In the genomic region with DNA sequence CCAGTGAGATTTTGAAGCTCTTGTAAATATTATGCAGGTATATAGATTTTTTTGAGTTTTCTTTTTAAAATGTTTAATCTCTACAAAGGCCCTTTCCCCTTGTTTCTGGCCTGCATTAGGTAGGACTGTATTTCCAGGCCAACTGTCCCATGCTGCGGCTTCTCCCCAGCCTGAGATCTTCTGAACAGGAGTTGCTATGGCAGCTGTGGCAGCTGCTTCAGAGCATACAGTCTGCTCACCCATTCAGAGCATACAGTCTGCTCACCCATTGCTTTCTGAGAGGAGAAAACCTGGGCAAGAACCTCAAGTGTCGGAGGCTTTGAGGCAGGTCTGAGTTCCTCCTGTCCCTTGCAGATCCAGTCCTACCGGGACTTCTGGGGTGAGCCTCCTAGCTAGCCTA, we compare ENCODE assay signal across 26 mouse cellular contexts. TPM values are rescaled to one million over a fixed set of nuclear protein-coding genes. Genes with fewer than 3 reads are reported as not detected.
A peak's percentile ranks its signal among the peaks of the same experiment; 100 is the strongest.
DNase-seq lines count a peak whose midpoint lies in the region; ATAC-seq and TF ChIP-seq lines count a peak whose summit lies in the region.
"Had no signal": no experiment of that assay in that cellular context is flagged by ENCODE, and none has a peak within 500 bp of the region (broad histone marks: within the 10 kb centered on the region; RNA-seq: fewer than 3 reads in every experiment).

No protein-coding gene starts in this region.

- H3K9me3 ChIP-seq in forebrain, embryonic 14.5 days (replicated peaks; ENCODE audit: control insufficient read depth, low read length): no peaks in the 10 kb centered on the region
- H3K9me3 ChIP-seq in forebrain, embryonic 11.5 days (ENCODE audit: control insufficient read depth, low read length): no peaks in the 10 kb centered on the region
- no peaks in the 10 kb centered on the region for H3K9me3 ChIP-seq in limb, embryonic 12.5 days
- no peaks in the 10 kb centered on the region for H3K9me3 ChIP-seq in limb, embryonic 10.5 days (replicated peaks)
- H3K9me3 ChIP-seq in hindbrain, embryonic 16.5 days (ENCODE audit: control insufficient read depth, low read length): no peaks in the 10 kb centered on the region
- H3K9me3 ChIP-seq in intestine, embryonic 15.5 days: no peaks in the 10 kb centered on the region
- H3K9me3 ChIP-seq: embryonic facial prominence, embryonic 13.5 days; kidney, embryonic 15.5 days had no signal

- H3K4me3 ChIP-seq in forebrain, embryonic 14.5 days (ENCODE audit: low read depth, low read length): no peak overlapping the region
- no peak overlapping the region for H3K4me3 ChIP-seq in forebrain, embryonic 11.5 days (ENCODE audit: low read depth, low read length)
- no peak overlapping the region for H3K4me3 ChIP-seq in limb, embryonic 12.5 days (replicated peaks)
- no peak overlapping the region for H3K4me3 ChIP-seq in limb, embryonic 10.5 days
- H3K4me3 ChIP-seq in hindbrain, embryonic 16.5 days (ENCODE audit: low read length): no peak overlapping the region
- no peak overlapping the region for H3K4me3 ChIP-seq in intestine, embryonic 15.5 days (replicated peaks)
- H3K4me3 ChIP-seq: embryonic facial prominence, embryonic 13.5 days; erythroblast, embryonic 14.5 days; kidney, embryonic 15.5 days; left cerebral cortex, adult 2 months had no signal

- no peak overlapping the region for H3K27ac ChIP-seq in forebrain, embryonic 14.5 days (ENCODE audit: low read depth, low read length)
- H3K27ac ChIP-seq in forebrain, embryonic 11.5 days (ENCODE audit: low read depth, low read length): no peak overlapping the region
- 0 out of 2 replicates have a peak overlapping the region, but pooled peaks have one; percentile 50 for H3K27ac ChIP-seq in limb, embryonic 12.5 days
- no peak overlapping the region for H3K27ac ChIP-seq in limb, embryonic 10.5 days
- H3K27ac ChIP-seq in hindbrain, embryonic 16.5 days (ENCODE audit: low read depth, low read length): peak overlapping the region; percentile 32; the same call in 1 of the 2 replicates
- no peak overlapping the region for H3K27ac ChIP-seq in intestine, embryonic 15.5 days
- H3K27ac ChIP-seq: embryonic facial prominence, embryonic 13.5 days; kidney, embryonic 15.5 days; left cerebral cortex, adult 2 months; macrophage had no signal

- DNase-seq in forebrain, embryonic 14.5 days (ENCODE audit: low spot score): peak; percentile 53
- no peak for DNase-seq in forebrain, embryonic 11.5 days (ENCODE audit: low spot score)
- no peak for DNase-seq in limb, embryonic 10.5 days (ENCODE audit: low spot score)
- peak; percentile 66 for DNase-seq in brain, embryonic 14.5 days (ENCODE audit: low read depth)
- DNase-seq in right cerebral cortex, postnatal 36 days (ENCODE audit: low spot score in 2 of 2): no peak
- DNase-seq: adrenal gland, postnatal 14 days; cerebellum, adult 8-10 months; cerebellum, postnatal 36 days; embryo, embryonic 11 days; gastrocnemius, postnatal 14 days; heart, adult 11 months; heart, postnatal 10 days; kidney, adult 11 months; kidney, postnatal 4 days; layer of hippocampus, adult 9-11 months; right cerebral cortex, postnatal 4 days; thymus, postnatal 25 days had no signal

- H3K9ac ChIP-seq in forebrain, embryonic 14.5 days (ENCODE audit: low read length): no peak overlapping the region
- H3K9ac ChIP-seq in forebrain, embryonic 11.5 days (ENCODE audit: low read length): no peak overlapping the region
- H3K9ac ChIP-seq in limb, embryonic 12.5 days (replicated peaks): no peak overlapping the region
- no peak overlapping the region for H3K9ac ChIP-seq in hindbrain, embryonic 16.5 days (ENCODE audit: low read depth, low read length)
- no peak overlapping the region for H3K9ac ChIP-seq in intestine, embryonic 15.5 days
- H3K9ac ChIP-seq: embryonic facial prominence, embryonic 13.5 days; kidney, embryonic 15.5 days had no signal

- 0 out of 2 replicates have a peak, but pooled peaks have one; percentile 15 for ATAC-seq in forebrain, embryonic 14.5 days
- no peak for ATAC-seq in forebrain, embryonic 11.5 days (replicated peaks; ENCODE audit: low FRiP score)
- ATAC-seq in limb, embryonic 12.5 days (ENCODE audit: insufficient number of reproducible peaks, insufficient read depth, low FRiP score, low TSS enrichment, low read depth): no peak
- 0 out of 2 replicates have a peak, but pooled peaks have one; percentile 58 for ATAC-seq in hindbrain, embryonic 16.5 days
- ATAC-seq in intestine, embryonic 15.5 days: no peak

- no peaks in the 10 kb centered on the region for H3K36me3 ChIP-seq in forebrain, embryonic 14.5 days (ENCODE audit: control insufficient read depth, insufficient read depth, low read length)
- no peaks in the 10 kb centered on the region for H3K36me3 ChIP-seq in forebrain, embryonic 11.5 days (ENCODE audit: control insufficient read depth, insufficient read depth, low read length)
- H3K36me3 ChIP-seq in limb, embryonic 12.5 days: no peaks in the 10 kb centered on the region
- H3K36me3 ChIP-seq in limb, embryonic 10.5 days: no peaks in the 10 kb centered on the region
- H3K36me3 ChIP-seq in hindbrain, embryonic 16.5 days (ENCODE audit: control insufficient read depth, insufficient read depth, low read length): no peaks in the 10 kb centered on the region
- no peaks in the 10 kb centered on the region for H3K36me3 ChIP-seq in intestine, embryonic 15.5 days
- H3K36me3 ChIP-seq: embryonic facial prominence, embryonic 13.5 days; kidney, embryonic 15.5 days had no signal

- peaks cover 19% of the 10 kb centered on the region for H3K4me1 ChIP-seq in forebrain, embryonic 14.5 days (ENCODE audit: control insufficient read depth, insufficient read depth, low read length)
- peaks cover 8% of the 10 kb centered on the region; the same call in 1 of the 2 replicates for H3K4me1 ChIP-seq in forebrain, embryonic 11.5 days (replicated peaks; ENCODE audit: control insufficient read depth, insufficient read depth, low read length)
- H3K4me1 ChIP-seq in limb, embryonic 12.5 days (replicated peaks): peaks cover 46% of the 10 kb centered on the region
- peaks cover 63% of the 10 kb centered on the region for H3K4me1 ChIP-seq in limb, embryonic 10.5 days
- H3K4me1 ChIP-seq in hindbrain, embryonic 16.5 days (ENCODE audit: control insufficient read depth, insufficient read depth, low read depth, low read length): peaks cover 24% of the 10 kb centered on the region
- peaks cover 8% of the 10 kb centered on the region; the same call in 1 of the 2 replicates for H3K4me1 ChIP-seq in intestine, embryonic 15.5 days (replicated peaks)

- no peak for TF ChIP-seq CTCF in brain, embryonic 14.5 days (IDR thresholded peaks at IDR 0.05; ENCODE audit: borderline replicate concordance, extremely low read depth, insufficient read depth, insufficient read length)

- H3K27me3 ChIP-seq in forebrain, embryonic 14.5 days (replicated peaks; ENCODE audit: control insufficient read depth, insufficient read depth, low read length): no peaks in the 10 kb centered on the region
- no peaks in the 10 kb centered on the region for H3K27me3 ChIP-seq in forebrain, embryonic 11.5 days (ENCODE audit: control insufficient read depth, insufficient read depth, low read length)
- no peaks in the 10 kb centered on the region for H3K27me3 ChIP-seq in limb, embryonic 12.5 days
- no peaks in the 10 kb centered on the region for H3K27me3 ChIP-seq in limb, embryonic 10.5 days (ENCODE audit: low read depth, poor library complexity, severe bottlenecking)
- no peaks in the 10 kb centered on the region for H3K27me3 ChIP-seq in hindbrain, embryonic 16.5 days (replicated peaks; ENCODE audit: control insufficient read depth, insufficient read depth, low read length)
- no peaks in the 10 kb centered on the region for H3K27me3 ChIP-seq in intestine, embryonic 15.5 days (replicated peaks)
- H3K27me3 ChIP-seq: embryonic facial prominence, embryonic 13.5 days had no signal

- H3K4me2 ChIP-seq in forebrain, embryonic 14.5 days (ENCODE audit: low read length): no peak overlapping the region
- no peak overlapping the region for H3K4me2 ChIP-seq in forebrain, embryonic 11.5 days (ENCODE audit: low read depth, low read length, severe bottlenecking)
- H3K4me2 ChIP-seq in limb, embryonic 12.5 days: no peak overlapping the region
- H3K4me2 ChIP-seq in hindbrain, embryonic 16.5 days (ENCODE audit: low read length): no peak overlapping the region
- no peak overlapping the region for H3K4me2 ChIP-seq in intestine, embryonic 15.5 days (replicated peaks)
- H3K4me2 ChIP-seq: embryonic facial prominence, embryonic 13.5 days; heart, embryonic 11.5 days; kidney, embryonic 15.5 days had no signal

- WGBS in forebrain, embryonic 14.5 days: 60% methylated on average over 3 of the region's 3 CpGs
- WGBS in forebrain, embryonic 11.5 days: 76% methylated on average over 3 of the region's 3 CpGs
- WGBS in limb, embryonic 12.5 days: 75% methylated on average over 3 of the region's 3 CpGs
- 85% methylated on average over 3 of the region's 3 CpGs for WGBS in limb, embryonic 10.5 days
- WGBS in hindbrain, embryonic 16.5 days: 24% methylated on average over 3 of the region's 3 CpGs
- WGBS in intestine, embryonic 15.5 days: 72% methylated on average over 3 of the region's 3 CpGs

- no peak for TF ChIP-seq POLR2A in brain, embryonic 14.5 days (IDR thresholded peaks at IDR 0.05; ENCODE audit: borderline replicate concordance, extremely low read depth, insufficient read depth, insufficient read length, poor library complexity, severe bottlenecking)

RNA-seq across cellular contexts. Expression of gene Med13l, which starts 16.3 kb away (rescaled TPM):
- 14.6 and 18.9 TPM in 2 replicates for polyA plus RNA-seq in forebrain, embryonic 14.5 days (2014; fragmentation: Nextera tagmentation; extraction: Ambion mirVana)
- polyA plus RNA-seq in forebrain, embryonic 11.5 days (2014; fragmentation: Nextera tagmentation; extraction: Ambion mirVana): 15.1 and 15.5 TPM in 2 replicates
- polyA plus RNA-seq in limb, embryonic 12.5 days (2016; fragmentation: Nextera tagmentation; extraction: Ambion mirVana): 17.0 and 17.1 TPM in 2 replicates
- polyA plus RNA-seq in limb, embryonic 10.5 days (2016; fragmentation: Nextera tagmentation; extraction: Ambion mirVana): 11.1 and 13.9 TPM in 2 replicates
- polyA plus RNA-seq in brain, embryonic 14.5 days (2012; rRNA removed): 15.5 and 25.9 TPM in 2 replicates
- polyA plus RNA-seq in hindbrain, embryonic 16.5 days (2015; fragmentation: Nextera tagmentation; extraction: Ambion mirVana): 11.5 and 12.4 TPM in 2 replicates
- polyA plus RNA-seq in intestine, embryonic 15.5 days (2015; fragmentation: Nextera tagmentation; extraction: Ambion mirVana): 9.7 and 10.0 TPM in 2 replicates

Comparison
In these comparisons a context has a peak if more than half of its experiments do, and no peak if none do; other contexts are left out.
1. ATAC-seq: peak in forebrain, embryonic 14.5 days (single experiment) and hindbrain, embryonic 16.5 days (single experiment); none in forebrain, embryonic 11.5 days (single experiment), limb, embryonic 12.5 days (single experiment) and intestine, embryonic 15.5 days (single experiment).
2. DNase-seq: peak in forebrain, embryonic 14.5 days (single experiment) and brain, embryonic 14.5 days (single experiment); none in forebrain, embryonic 11.5 days (single experiment), limb, embryonic 10.5 days (single experiment) and right cerebral cortex, postnatal 36 days (0 of 2).
3. H3K27ac ChIP-seq: peak in limb, embryonic 12.5 days (single experiment) and hindbrain, embryonic 16.5 days (single experiment); none in forebrain, embryonic 14.5 days (single experiment), forebrain, embryonic 11.5 days (single experiment), limb, embryonic 10.5 days (single experiment) and intestine, embryonic 15.5 days (single experiment).